Mouse (Mus musculus) ES-E14 (cell line): Measurements from ENCODE around the gene Ptgdr2. TPM values are rescaled to one million over a fixed set of nuclear protein-coding genes. Genes with fewer than 3 reads are reported as not detected.

ENCODE experiments used
- DNase-seq: peaks from one replicate; pipeline ENCODE4 v3.0.0-alpha.2; 2013; ENCODE audit warnings: low read depth, low spot score
- H3K27ac ChIP-seq: 2 replicates; pipeline ENCODE4 v1.5.1; 2012; ENCODE audit warnings: low read depth, mild to moderate bottlenecking, low read length, moderate library complexity, mixed read lengths; ENCODE audit not compliant: poor library complexity, insufficient read depth, severe bottlenecking
- H3K36me3 ChIP-seq: 2 replicates; pipeline ENCODE4 v1.6.1; 2012; ENCODE audit warnings: mild to moderate bottlenecking, low read length, moderate library complexity, mixed read lengths; ENCODE audit not compliant: control insufficient read depth, poor library complexity, insufficient read depth, severe bottlenecking
- H3K4me1 ChIP-seq, 2 experiments: fragments of 150-350 bp in 1 of 2; sonication (generic) in 1 of 2; 2 replicates each; pipeline ENCODE4 v1.6.1; 2012; ENCODE audit warnings: low read length in 2 of 2, mild to moderate bottlenecking in 1 of 2, mixed read lengths in 1 of 2; ENCODE audit not compliant: control insufficient read depth in 2 of 2, insufficient read depth in 2 of 2, poor library complexity in 1 of 2
- H3K4me3 ChIP-seq, 2 experiments: fragments of 150-350 bp in 1 of 2; sonication (generic) in 1 of 2; 2 replicates each; pipeline ENCODE4 v1.5.1; 2012; ENCODE audit warnings: low read length in 2 of 2, low read depth in 1 of 2, mild to moderate bottlenecking in 1 of 2, mixed read lengths in 1 of 2; ENCODE audit not compliant: insufficient read depth in 1 of 2, poor library complexity in 1 of 2, severe bottlenecking in 1 of 2
- H3K9ac ChIP-seq: 2 replicates; pipeline ENCODE4 v1.6.1; 2012; ENCODE audit warnings: low read depth, mild to moderate bottlenecking, low read length, mixed read lengths; ENCODE audit not compliant: poor library complexity, insufficient read depth, severe bottlenecking
- H3K9me3 ChIP-seq: fragments of 150-350 bp; sonication (generic); 2 replicates; pipeline ENCODE4 v1.6.1; 2012; ENCODE audit warnings: low read depth, mild to moderate bottlenecking, low read length; ENCODE audit not compliant: control insufficient read depth, insufficient read depth
- CHD2 ChIP-seq: IDR thresholded peaks from 2 replicates; pipeline ENCODE4 v1.6.1; 2014; ENCODE audit warnings: mild to moderate bottlenecking, low read depth, low read length, inconsistent platforms
- HCFC1 ChIP-seq: IDR thresholded peaks from 2 replicates; pipeline ENCODE4 v1.6.1; 2012; ENCODE audit warnings: low read length, inconsistent platforms, borderline replicate concordance; ENCODE audit not compliant: insufficient read depth
- MAFK ChIP-seq: IDR thresholded peaks from 2 replicates; pipeline ENCODE4 v1.6.1; 2014; ENCODE audit warnings: mild to moderate bottlenecking, low read depth, low read length, inconsistent platforms; ENCODE audit not compliant: insufficient read depth
- ZC3H11A ChIP-seq: IDR thresholded peaks from 2 replicates; pipeline ENCODE4 v1.6.1; 2012; ENCODE audit warnings: low read depth, mild to moderate bottlenecking, inconsistent platforms, low read length, borderline replicate concordance
- ZNF384 ChIP-seq: IDR thresholded peaks from 2 replicates; pipeline ENCODE4 v1.6.1; 2012; ENCODE audit warnings: low read depth, low read length, inconsistent platforms
- in situ Hi-C, 2 experiments: fragments of 600-800 bp; cut with MboI; formaldehyde crosslinking; loops; one replicate each; pipeline ENCODE4 v1.15.1; 2025; ENCODE audit warnings: low sequenced_read_pairs in 2 of 2, inconsistent platforms in 1 of 2; ENCODE audit not compliant: unreplicated experiment in 2 of 2
- total RNA-seq: library from RNA; depleted of rRNA; stranded (reverse); fragments of 300-350 nt; gene quantifications from 2 replicates; pipeline ENCODE4 v1.2.3, GENCODE M21; 2012

The Ptgdr2 gene
- total RNA-seq, 1 experiment = 0.67 TPM

GRCm38 (mm10) chr19:10940801-10941457 is 4.0 kb downstream of the Ptgdr2 start:
- no peak for DNase-seq
- H3K4me1 ChIP-seq = peaks cover 2 to 10% of the 10 kb centered on the region in 2 experiments; a peak in 2 of 4 replicates
- peak overlapping the region; percentile 67 for H3K9ac ChIP-seq
- H3K36me3 ChIP-seq = peaks cover 35% of the 10 kb centered on the region
- H3K27ac ChIP-seq = peak overlapping the region; percentile 3; the same call in 1 of the 2 replicates
- H3K9me3 ChIP-seq = no peaks in the 10 kb centered on the region
- in situ Hi-C loops = no loop called here
- peak overlapping the region; percentile 47 to 59 for H3K4me3 ChIP-seq
- TF ChIP-seq HCFC1 = no peak
- TF ChIP-seq CHD2 = 0 out of 2 replicates have a peak, but pooled peaks have one; percentile 30

- H3K4me1 ChIP-seq = peaks cover 9 to 22% of the 10 kb centered on the region in 2 experiments; a peak in 3 of 4 replicates
- in situ Hi-C loops = no loop called here
- H3K27ac ChIP-seq = no peak overlapping the region
- TF ChIP-seq HCFC1 (no peak), ZC3H11A (no peak), MAFK (no peak), CHD2 (no peak)
- no peaks in the 10 kb centered on the region for H3K9me3 ChIP-seq
- no peak overlapping the region for H3K9ac ChIP-seq
- no peak overlapping the region for H3K4me3 ChIP-seq
- peaks cover 44% of the 10 kb centered on the region for H3K36me3 ChIP-seq
- DNase-seq = no peak
These were observed 7.0 kb downstream of the Ptgdr2 start for GRCm38 (mm10) chr19:10943955-10944354.

GRCm38 (mm10) chr19:10946506-10946905 is 9.5 kb downstream of the Ptgdr2 start:
- no peaks in the 10 kb centered on the region for H3K9me3 ChIP-seq
- peak overlapping the region in 1 of 2 experiments; percentile 20; a peak in 1 of 4 replicates for H3K4me3 ChIP-seq
- no peak overlapping the region; the same call in 1 of the 2 replicates for H3K27ac ChIP-seq
- in situ Hi-C loops = no loop called here
- H3K4me1 ChIP-seq = peaks cover 7 to 14% of the 10 kb centered on the region in 2 experiments; a peak in 3 of 4 replicates
- DNase-seq = no peak
- peaks cover 44% of the 10 kb centered on the region for H3K36me3 ChIP-seq
- no peak for TF ChIP-seq CHD2
- 0 out of 2 replicates have a peak overlapping the region, but pooled peaks have one; percentile 24 for H3K9ac ChIP-seq

- in situ Hi-C loops = no loop called here
- TF ChIP-seq MAFK (no peak), ZNF384 (no peak), HCFC1 (no peak), CHD2 (no peak), ZC3H11A (no peak)
- no peak for DNase-seq
- peaks cover 7 to 17% of the 10 kb centered on the region in 2 experiments; a peak in 3 of 4 replicates for H3K4me1 ChIP-seq
- no peak overlapping the region for H3K27ac ChIP-seq
- peaks cover 38% of the 10 kb centered on the region for H3K36me3 ChIP-seq
- peak overlapping the region; percentile 89 for H3K9ac ChIP-seq
- peak overlapping the region; percentile 68 to 89 for H3K4me3 ChIP-seq
- H3K9me3 ChIP-seq = no peaks in the 10 kb centered on the region
These were observed 10.3 kb downstream of the Ptgdr2 start for GRCm38 (mm10) chr19:10947219-10947618.

GRCm38 (mm10) chr19:10948416-10948815 is 11.5 kb downstream of the Ptgdr2 start:
- no peaks in the 10 kb centered on the region for H3K9me3 ChIP-seq
- in situ Hi-C loops = no loop called here
- H3K4me1 ChIP-seq = peaks cover 7 to 17% of the 10 kb centered on the region in 2 experiments; a peak in 3 of 4 replicates
- peak overlapping the region; percentile 89 for H3K9ac ChIP-seq
- peak overlapping the region; percentile 68 to 89 for H3K4me3 ChIP-seq
- no peak for TF ChIP-seq ZNF384
- TF ChIP-seq CHD2 = no peak
- no peak for TF ChIP-seq ZC3H11A
- no peak for TF ChIP-seq MAFK
- peak overlapping the region; percentile 3; the same call in 1 of the 2 replicates for H3K27ac ChIP-seq
- peaks cover 27% of the 10 kb centered on the region for H3K36me3 ChIP-seq
- DNase-seq = no peak
